Mouse (Mus musculus) gonadal fat pad, adult 2 months (tissue): ENCODE results near the gene Unc80. TPM values are rescaled to one million over a fixed set of nuclear protein-coding genes. Genes with fewer than 3 reads are reported as not detected.

Experiments
- DNase-seq: peaks from one replicate; pipeline ENCODE4 v3.0.0-alpha.2; 2012; ENCODE audit warnings: low read depth
- polyA plus RNA-seq: library from polyadenylated mRNA; depleted of rRNA; stranded (reverse); fragments of >200 nt; gene quantifications from 2 replicates; pipeline ENCODE4 v1.2.3, GENCODE M21; 2012; rRNA removed

Unc80 gene
- polyA plus RNA-seq: 0.04 and 0.23 TPM in 2 replicates

DNA sequence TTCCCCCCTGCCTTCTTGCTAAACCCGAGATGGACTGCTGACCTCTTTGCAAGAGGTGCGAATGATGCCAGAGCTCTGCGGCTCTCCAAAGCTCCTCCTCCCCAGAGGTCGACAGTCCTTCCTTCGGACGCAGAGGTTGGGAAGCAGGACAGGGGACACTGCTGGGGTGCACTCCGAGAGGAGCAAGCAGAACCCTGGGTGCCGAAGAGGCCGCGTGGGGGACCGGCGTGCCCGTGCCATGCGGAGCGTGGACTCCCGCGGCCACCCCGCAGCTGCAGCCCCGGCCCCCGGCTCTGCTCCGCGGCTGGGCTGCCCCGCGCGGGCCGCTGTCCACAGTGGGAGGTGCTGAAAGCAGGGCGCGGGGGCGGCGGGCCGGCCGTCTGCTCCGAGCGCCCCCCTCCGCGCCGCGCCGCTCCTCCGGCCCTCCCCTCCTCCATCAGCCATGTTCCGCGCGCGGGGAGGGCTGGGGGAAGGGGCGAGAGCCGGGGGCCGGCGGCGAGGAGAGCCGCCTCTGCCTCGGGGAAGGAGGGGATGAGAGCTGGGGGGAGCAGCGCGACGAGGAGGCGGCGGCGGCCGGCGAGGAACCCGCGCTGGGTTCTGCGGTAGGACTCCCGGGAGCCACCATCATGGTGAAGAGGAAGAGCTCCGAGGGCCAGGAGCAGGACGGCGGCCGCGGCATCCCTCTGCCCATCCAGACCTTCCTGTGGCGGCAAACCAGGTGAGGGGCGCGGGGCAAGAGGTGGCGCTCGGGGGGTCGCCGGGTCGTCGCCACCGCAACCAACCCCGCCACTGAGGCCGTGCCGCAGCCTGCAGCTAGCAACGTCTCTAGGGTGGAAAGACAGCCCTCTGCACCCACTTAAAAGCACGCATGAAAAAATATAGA lies at the start of gene Unc80:
Unc80 (plus strand) TSS at position 547 of the 883 bp plus-strand sequence.
- DNase-seq: no peak

DNA sequence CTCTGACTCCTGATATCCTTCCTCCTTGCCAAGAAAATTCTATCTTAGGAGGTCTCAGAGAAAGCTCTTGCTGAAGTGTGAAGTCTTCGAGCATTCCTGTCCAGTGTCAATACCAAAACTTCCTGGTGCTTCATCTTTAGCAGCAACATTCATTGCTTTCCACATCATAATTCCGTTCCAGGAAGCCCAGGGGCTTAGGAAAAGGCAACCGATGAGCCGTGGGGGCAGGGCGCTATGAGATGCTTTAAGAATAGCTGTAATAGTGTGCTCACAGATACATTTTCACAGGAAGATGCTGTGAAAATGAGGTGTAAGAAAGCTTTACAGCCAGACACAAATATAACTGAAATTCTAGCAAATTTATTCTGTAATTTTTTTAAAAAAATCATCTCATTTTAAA lies 42.1 kb upstream of the Unc80 start:
- DNase-seq: no peak

DNA sequence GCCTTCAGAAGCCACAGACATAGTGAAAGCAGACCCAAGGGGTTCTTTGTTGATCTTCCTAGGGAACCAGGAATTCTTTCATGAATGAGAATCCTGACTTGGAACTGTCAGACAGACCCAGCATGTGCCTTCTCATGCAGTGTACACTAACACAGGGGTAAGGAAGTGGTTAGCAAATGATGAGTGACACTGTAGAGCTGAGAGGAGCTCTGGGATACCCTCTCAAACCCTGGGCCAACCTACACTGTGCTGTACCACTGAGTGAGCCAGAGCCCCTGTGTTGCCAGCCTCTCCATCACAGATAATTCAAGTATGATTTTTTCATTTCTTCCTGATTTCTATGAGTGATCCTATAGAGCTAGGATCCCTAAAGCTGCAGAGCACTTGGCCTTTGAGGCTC lies 37.2 kb upstream of the Unc80 start:
- DNase-seq: no peak

DNA sequence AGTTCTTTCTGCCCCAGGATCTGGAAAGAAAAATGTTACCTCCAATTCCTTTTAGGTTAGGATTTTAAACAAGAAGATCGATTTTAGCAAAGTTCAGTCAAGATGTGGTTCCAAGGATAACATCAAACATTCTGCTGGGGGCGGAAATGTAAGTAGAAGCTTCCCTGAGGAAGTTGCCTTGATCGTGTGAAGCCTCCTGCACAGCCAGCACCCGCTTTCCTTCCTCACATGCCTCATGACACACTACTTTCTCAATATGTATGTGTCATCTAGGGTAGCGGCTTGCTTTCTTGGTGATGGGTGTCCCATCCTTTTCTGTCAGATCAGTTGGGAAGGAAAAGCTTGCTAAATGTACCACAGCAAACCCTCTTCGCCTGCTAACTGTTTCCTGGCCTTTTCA lies 36.7 kb upstream of the Unc80 start:
- no peak for DNase-seq

DNA sequence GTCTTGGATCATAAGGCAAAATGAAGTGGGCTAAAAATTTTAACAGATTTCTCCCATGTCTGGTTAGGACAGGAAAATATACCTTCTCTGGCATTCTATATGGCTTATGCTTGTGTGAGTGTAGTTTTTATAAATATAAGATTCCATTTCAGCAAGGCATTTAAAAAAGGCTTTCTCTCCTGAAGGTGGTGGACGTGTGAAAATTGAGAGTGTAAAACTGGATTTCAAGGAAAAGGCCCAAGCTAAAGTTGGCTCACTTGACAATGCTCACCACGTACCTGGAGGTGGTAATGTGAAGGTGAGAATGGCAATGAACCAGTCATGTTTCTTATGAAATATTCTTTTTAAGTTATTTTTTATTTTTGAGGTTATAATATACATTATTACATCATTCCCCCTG lies 30.1 kb upstream of the Unc80 start:
- no peak for DNase-seq

DNA sequence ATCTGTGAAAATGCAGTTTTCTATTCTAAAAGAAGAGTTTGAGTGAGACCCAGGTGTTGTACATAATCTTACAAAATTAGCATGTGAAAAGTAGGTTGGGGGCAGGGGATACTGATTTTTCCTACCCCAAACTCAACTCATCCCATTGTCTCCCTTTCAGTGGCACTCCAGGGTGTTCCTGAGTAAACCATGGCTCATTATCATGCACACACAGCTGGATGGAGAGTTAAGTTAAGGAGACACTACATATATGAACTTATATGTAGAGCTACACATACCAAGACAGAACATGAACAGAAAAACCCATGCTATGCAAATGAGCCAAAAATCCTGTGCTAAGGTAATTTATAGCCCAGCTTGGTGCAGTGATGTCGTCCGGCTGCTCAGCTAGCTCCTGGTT lies 25.2 kb upstream of the Unc80 start:
- DNase-seq: no peak

DNA sequence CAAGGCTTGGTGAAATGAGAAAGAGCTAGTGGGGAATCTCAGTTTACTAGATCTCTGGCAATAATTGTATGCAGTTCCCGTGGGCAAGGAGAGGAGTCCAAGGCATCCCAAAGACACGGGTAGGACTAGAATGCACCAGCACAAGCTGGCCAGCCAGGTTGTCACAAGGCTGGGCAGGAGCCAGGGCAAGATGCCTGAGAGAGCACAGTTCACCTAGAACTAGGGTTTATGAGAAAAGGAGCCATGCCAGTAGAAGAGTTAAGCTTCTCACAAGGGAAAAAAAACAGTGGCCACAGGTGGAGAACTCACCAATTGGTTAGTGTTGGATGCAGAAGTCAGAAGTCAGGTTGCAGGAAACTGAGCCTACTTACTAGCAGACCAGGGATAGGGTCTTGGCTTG lies 18.7 kb upstream of the Unc80 start:
- DNase-seq: no peak

DNA sequence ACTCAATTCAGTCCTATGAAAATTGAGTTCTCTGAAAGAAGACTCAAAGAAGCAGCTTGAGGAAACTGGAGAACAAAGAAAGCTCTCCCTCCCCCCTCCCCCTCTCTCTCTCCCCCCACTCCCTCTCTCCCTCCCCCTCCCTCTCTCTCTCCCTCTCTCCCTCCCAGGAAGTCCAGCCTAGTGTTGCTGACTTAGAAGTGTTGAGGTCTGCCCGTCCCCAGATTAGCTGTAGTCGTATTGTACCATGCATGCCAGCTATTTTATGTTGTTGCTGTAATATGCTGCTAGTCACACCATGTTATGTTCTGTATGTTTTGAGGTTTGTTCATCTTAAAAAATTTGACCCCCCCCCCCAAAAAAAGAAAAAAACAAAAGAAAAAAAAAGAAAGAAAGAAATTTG lies 11.6 kb upstream of the Unc80 start:
- no peak for DNase-seq

DNA sequence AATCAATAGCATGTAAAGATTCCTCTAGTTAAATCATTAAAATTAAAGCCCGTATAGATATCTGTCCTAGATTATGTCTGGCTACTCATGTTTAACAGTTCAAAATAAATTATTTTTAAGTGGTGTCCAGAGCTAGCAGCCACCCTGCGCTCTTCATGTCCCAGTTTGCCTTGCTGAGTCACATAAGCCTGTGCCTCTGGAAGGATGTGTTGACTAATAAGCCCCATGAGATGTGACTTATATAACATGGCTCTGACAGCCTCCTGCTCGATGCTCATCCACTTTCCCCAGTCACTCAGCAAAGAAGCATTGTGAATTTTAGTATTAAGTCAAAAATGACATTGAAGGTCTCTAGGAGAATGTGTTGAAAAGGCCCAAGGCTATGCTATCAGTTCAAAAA lies 10.4 kb upstream of the Unc80 start:
- no peak for DNase-seq

DNA sequence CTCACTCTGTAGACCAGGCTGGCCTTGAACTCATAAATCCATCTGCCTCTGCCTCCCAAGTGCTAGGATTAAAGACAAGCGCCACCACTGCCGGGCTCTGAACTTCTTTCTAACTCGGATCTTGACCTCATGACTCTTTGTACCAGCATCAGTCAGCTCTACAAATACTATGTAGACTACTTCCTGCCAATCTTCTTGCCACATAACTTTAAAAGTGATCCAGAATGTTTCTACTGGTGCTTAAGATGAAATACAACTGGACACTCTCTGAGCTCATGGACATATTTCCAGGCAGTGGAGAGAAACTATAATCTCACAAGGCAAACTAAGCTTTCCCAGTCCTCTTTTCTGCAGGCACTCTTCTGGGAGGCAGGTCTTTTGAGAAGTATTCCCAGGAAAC lies 8.8 kb upstream of the Unc80 start:
- no peak for DNase-seq

DNA sequence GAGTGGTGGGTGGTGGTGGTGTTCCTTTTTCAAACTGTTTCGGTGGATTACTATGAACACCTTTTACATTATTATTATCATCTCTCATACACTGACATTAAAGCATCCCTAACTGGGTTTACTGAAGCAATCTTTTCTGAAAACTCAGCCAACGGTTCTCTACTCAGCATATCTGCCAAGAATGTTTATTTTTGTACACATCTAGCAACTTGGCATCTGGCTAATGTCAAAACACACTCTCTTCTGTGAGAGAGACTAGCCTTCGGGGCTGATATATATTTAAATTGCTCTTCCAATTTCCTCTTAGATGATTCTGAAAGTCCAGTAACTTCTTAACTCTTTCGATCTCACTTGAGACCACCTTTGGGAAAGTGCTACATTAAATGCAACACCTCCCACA lies 7.3 kb upstream of the Unc80 start:
- no peak for DNase-seq

DNA sequence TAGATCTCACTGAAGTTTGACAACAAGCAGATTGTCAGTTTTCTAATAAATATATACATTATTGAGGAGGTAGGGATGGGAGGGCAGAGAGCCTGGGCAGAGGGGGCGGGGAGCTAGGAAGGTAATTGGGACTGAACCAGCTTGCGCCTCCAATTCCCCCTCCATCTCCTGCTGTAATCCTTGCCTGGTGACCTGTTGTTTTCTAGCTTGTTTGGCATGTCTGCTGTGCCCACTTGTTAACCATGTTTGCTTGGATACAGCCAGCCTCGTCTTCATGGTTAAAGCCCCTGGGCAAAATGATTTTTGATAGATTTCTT lies 495 bp downstream of the Unc80 start:
- DNase-seq: no peak

DNA sequence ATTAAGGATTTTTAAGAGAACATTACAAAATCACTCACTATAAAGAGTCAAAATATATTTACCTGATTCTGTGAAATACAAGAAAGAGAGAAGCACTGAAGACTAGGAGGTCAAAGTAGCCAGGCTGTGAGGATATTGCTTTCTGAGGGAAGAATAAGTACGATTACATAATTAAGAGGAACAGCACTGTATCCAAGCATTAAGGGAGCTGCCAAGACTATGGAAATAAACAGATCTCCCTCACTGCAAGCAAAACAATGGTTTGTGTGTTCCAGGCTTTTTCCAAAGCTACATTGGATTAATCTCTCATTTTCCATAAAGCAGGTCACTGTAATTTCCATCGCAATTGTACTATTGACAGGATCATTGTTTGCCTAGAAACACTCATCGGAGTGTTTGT lies 14.6 kb downstream of the Unc80 start:
- DNase-seq: no peak

DNA sequence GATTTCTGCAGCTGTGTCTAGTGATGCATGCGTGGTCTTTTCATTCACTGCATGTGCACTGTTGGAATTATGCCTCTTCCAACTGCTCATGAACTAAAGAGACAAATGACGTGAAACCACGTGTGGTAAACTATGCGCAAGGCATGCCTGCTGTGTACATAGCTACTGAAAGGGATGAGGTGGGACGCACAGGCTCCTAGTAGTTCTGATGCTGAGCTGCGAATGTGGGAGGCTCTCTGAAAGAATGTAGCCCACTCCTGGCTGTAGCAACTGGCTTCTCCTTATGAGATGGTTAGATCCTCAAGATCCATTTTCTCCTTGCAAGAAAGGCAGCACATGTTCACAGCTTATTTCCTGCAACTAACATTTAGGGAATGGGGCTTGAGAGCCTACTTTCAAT lies 24.9 kb downstream of the Unc80 start:
- no peak for DNase-seq

DNA sequence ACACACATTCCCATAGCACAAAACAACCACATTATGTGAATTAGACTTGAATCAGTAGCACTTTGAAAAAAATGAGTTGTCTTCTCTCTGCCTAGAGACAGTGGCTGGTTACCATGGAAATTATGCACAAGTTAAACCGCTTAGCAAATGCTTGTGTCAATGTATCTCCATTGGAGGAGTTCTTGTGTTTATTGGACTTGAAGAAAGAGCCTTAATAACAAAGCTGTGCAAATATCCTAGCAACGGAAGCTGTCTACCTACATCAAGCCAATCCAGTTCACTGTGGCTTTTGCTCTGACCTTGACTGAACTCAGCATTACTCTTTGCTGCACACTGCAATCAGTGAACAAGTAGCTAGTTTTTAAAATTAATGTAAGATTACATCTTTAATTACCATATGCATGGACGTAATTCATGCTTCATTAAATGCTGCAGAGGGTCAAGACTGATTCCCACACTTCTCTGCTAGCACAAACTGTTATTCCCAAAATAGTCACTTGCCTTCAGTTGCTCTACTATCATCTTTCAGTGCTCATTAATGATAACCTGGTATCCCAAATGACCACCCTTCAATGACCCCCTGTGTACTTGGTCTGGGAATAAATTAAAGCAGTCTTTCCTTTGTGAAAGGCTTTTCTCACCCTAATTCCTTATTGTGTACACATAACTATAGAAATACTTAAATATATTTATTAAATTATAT lies 27.3 kb downstream of the Unc80 start:
- DNase-seq: no peak

DNA sequence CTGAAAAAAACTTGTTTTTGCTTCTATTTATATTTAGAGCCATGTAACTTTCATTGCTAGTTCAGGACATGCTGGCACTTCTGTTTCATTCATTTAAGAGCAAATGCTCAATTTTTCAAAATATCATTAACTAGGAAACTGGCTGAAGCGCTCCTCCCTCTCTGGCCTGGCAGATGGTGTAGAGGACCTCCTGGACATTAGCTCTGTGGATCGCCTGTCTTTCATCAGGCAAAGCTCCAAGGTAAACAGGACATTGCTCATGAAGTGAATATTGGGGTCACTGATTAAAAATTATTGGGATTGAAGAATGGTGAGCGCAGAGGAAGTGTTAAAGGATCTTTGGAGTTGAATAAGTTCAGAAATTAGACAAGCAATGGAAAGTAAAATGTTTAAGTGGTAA lies 82.6 kb downstream of the Unc80 start:
- DNase-seq: no peak

DNA sequence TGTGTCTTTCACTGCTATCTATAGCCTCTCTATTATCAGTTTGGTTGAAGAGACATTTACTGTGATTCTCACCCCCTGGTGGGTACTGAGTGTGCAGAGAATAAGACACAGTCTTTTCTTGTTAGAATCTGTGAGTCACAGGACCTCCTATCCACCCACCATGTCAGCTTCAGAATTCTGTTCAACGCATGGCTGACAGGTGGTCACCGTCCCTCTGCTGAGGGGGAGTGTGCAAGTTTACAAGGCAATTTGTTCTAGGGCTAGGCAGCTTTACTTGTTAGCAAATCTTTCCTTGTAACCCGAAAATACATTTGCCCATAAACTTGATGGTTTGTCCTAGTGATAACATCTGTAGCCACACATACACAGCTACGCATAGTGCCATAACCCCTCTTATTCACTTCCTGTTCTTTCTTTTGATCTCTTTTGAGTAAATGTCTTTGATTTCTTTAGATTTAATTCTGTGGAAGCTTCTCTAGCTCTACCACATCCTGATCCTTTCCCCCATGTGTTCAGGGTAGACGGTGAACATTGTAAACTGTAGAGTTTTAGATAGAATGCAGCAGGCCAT lies 84.3 kb downstream of the Unc80 start:
- DNase-seq: no peak

DNA sequence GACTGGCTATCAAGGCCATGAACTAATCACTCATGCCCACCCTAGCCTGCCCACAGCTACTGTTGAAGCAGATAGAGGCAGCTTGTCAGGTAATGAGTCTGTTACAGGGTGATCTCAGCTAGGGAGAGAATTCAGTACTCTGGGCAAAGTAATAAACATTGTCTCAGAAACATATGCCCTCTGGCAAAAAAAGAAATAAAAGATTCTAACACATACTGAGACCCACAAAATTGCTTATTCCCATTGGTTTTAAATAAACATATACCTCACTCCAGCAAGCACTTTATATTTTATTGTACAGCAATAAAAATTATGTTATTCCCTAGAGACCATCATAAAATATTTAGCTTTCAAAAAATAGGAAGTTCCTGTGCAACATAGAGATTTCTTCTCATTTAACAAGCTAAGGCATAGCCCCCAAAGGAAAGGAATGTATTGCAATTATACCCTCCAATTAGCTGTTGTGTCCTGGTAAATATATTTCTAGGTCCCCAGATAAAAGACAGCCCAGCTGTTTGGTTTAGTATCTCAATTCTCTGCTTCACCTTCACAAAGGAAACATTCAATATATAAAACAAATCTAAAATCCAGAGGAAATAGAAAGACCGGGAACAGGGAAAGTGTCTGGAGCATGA lies 93.6 kb downstream of the Unc80 start:
- DNase-seq: no peak

DNA sequence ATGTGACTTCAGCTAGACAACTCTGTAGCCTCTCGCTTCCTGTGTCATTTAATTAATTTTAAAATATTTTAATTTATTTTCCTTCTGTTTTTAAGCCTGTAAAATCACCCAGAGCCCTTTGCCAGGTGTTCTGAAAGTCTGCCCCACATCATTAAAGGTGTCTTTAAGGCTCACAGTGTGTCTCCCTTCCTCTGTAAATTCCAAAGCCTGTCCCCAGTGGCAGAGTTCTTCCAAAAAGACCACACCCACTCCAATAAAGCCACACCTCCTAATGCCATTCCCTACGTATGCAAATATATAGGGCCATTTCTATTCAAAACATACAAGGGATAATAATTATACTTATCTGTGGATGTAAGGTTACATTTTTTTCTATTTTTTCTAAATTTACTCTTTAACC lies 94.2 kb downstream of the Unc80 start:
- DNase-seq: no peak

DNA sequence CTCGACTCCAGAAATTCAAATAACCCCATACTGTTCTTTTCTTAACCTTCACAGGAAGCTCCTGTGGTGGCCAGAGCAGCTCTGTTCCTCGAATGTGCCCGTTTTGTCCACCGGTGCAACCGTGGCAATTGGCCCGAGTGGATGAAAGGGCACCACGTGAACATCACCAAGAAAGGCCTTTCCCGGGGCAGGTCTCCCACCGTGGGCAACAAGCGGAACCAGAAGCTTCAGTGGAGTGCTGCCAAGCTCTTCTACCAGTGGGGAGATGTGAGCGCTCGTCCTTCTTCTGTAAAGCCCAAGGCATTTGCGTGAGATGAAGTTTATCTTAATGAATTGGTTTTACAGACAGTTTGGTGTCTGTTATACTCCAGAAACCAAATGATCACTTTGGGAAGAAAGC lies 101.6 kb downstream of the Unc80 start:
- no peak for DNase-seq

DNA sequence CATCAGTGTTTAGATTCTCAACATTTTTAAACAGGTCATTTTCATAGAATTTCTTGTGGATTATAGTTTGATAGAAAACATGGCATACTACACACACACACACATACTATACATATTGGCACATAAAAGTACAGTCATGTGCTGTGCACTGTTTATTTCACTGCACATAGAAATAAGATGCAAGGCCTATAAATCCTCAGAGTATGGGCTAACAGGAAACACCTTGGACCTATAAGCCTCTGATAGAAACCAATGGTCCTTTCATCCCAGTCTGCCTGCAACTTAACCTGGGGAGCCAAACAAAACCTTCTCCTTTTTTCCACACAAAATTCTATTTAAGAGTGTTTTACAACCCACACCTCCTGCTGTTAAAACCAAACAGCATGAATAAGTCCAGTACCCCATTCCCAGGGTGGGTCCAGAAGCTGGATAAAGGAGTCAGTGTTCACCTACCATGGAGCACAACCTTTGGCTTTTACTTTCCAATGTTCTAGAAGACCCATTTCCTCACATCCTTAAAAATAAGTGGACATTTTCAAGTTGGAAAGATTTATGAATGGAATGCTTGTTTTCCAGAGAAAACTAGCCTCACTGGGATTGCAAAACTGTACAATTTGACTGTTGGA lies 129.1 kb downstream of the Unc80 start:
- DNase-seq: no peak

DNA sequence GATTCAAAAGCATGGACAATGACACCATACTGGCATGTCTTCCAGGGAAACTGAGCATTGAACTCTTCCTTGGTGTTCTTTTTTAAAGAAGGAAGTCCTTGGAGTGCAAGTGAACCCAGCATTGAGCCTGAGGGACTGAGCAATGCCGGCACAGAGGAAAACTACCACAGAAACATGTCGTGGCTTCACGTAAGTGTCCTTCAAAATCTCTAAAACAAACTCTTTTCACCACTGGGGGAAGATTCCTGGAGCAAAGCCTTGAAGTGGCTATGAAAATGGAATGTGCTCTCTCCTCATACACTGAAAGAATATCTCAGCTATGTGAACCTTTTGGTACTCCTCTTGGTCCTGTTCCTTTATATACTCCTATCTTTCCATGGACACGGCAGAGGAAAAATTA lies 140.1 kb downstream of the Unc80 start:
- DNase-seq: no peak
